Mouse (Mus musculus) bone marrow, adult 2 months (tissue): Measurements from ENCODE around the gene Tmem200c.

Experiments
- CTCF ChIP-seq: fragments of 200-500 bp; IDR thresholded peaks from 2 replicates; pipeline ENCODE4 v1.5.1; 2011; ENCODE audit warnings: low read length, control low read depth; ENCODE audit not compliant: control insufficient read depth, insufficient read depth
- POLR2A ChIP-seq: fragments of 200-500 bp; IDR thresholded peaks from 2 replicates; pipeline ENCODE4 v1.6.1; 2011; ENCODE audit warnings: low read depth, mild to moderate bottlenecking, control low read depth, low read length, borderline replicate concordance; ENCODE audit not compliant: control insufficient read depth

GRCm38 (mm10) chr17:68837013-68837858 is 10.8 kb downstream of the Tmem200c start:
- TF ChIP-seq CTCF (no peak), POLR2A (no peak)
